Mouse (Mus musculus): ENCODE data around the gene Otud1.

Otud1 gene

GRCm38 (mm10) chr2:19657158-19657874 is at the start of gene Otud1:
Otud1 (plus strand) TSS chr2:19657752.
- peak; percentile 98 for DNase-seq (ENCODE audit: low spot score)

- no peak for DNase-seq (ENCODE audit: low spot score)
Measured at GRCm38 (mm10) chr2:19607852-19608251, 49.7 kb upstream of the Otud1 start.

- no peak for DNase-seq (ENCODE audit: low spot score)
Measured at GRCm38 (mm10) chr2:19608410-19609073, 49.0 kb upstream of the Otud1 start.

- no peak for DNase-seq (ENCODE audit: low spot score)
Measured at GRCm38 (mm10) chr2:19622041-19622440, 35.5 kb upstream of the Otud1 start.

GRCm38 (mm10) chr2:19627044-19627443 is 30.5 kb upstream of the Otud1 start:
- DNase-seq (ENCODE audit: low spot score), result no peak

- DNase-seq (ENCODE audit: low spot score), result no peak
Measured at GRCm38 (mm10) chr2:19627920-19628608, 29.5 kb upstream of the Otud1 start.

- DNase-seq (ENCODE audit: low spot score), result no peak
Measured at GRCm38 (mm10) chr2:19630544-19630943, 27.0 kb upstream of the Otud1 start.

GRCm38 (mm10) chr2:19633406-19633920 is 24.1 kb upstream of the Otud1 start:
- DNase-seq (ENCODE audit: low spot score), result no peak

GRCm38 (mm10) chr2:19645182-19645581 is 12.4 kb upstream of the Otud1 start:
- DNase-seq (ENCODE audit: low spot score), result no peak

- no peak for DNase-seq (ENCODE audit: low spot score)
Measured at GRCm38 (mm10) chr2:19646144-19646543, 11.4 kb upstream of the Otud1 start.

GRCm38 (mm10) chr2:19646910-19647309 is 10.6 kb upstream of the Otud1 start:
- DNase-seq (ENCODE audit: low spot score), result no peak

- DNase-seq (ENCODE audit: low spot score), result peak; percentile 43
Measured at GRCm38 (mm10) chr2:19656436-19656835, 1.1 kb upstream of the Otud1 start.

GRCm38 (mm10) chr2:19657881-19658589 is 483 bp downstream of the Otud1 start:
- DNase-seq (ENCODE audit: low spot score), result peak; percentile 68

- peak; percentile 50 for DNase-seq (ENCODE audit: low spot score)
Measured at GRCm38 (mm10) chr2:19658661-19659384, 1.3 kb downstream of the Otud1 start.

- DNase-seq (ENCODE audit: low spot score), result no peak
Measured at GRCm38 (mm10) chr2:19660875-19661274, 3.3 kb downstream of the Otud1 start.

- DNase-seq (ENCODE audit: low spot score), result no peak
Measured at GRCm38 (mm10) chr2:19663146-19663848, 5.7 kb downstream of the Otud1 start.

GRCm38 (mm10) chr2:19664147-19664546 is 6.6 kb downstream of the Otud1 start:
- DNase-seq (ENCODE audit: low spot score), result no peak

GRCm38 (mm10) chr2:19664555-19665475 is 7.3 kb downstream of the Otud1 start:
- DNase-seq (ENCODE audit: low spot score), result no peak

GRCm38 (mm10) chr2:19665841-19666240 is 8.3 kb downstream of the Otud1 start:
- DNase-seq (ENCODE audit: low spot score), result no peak

Data from testis, postnatal 10 days (tissue).